Mouse (Mus musculus): ENCODE data around the gene Alg11. TPM values are rescaled to one million over a fixed set of nuclear protein-coding genes. Genes with fewer than 3 reads are reported as not detected.

Gene Alg11
- total and polyA plus RNA-seq, 2 experiments from 2014 or later, result 36.1 to 36.2 TPM

GRCm38 (mm10) chr8:22030990-22031389, 29.5 kb upstream of the Alg11 start:
- no peak for ATAC-seq
- H3K27me3 ChIP-seq (ENCODE audit: insufficient read depth, low read length), result no peaks in the 10 kb centered on the region
- H3K4me2 ChIP-seq (ENCODE audit: low read depth, low read length), result no peak overlapping the region
- no peaks in the 10 kb centered on the region for H3K4me1 ChIP-seq (ENCODE audit: insufficient read depth, low read length)
- H3K4me3 ChIP-seq (ENCODE audit: low read length), result no peak overlapping the region
- H3K36me3 ChIP-seq (ENCODE audit: insufficient read depth, low read length), result no peaks in the 10 kb centered on the region
- H3K27ac ChIP-seq, result no peak overlapping the region
- TF ChIP-seq CTCF (IDR thresholded peaks at IDR 0.05; ENCODE audit: low read depth), result no peak
- H3K9ac ChIP-seq (replicated peaks; ENCODE audit: low read length), result no peak overlapping the region
- 89% methylated on average over 3 of the region's 3 CpGs for whole genome bisulfite sequencing
- H3K9me3 ChIP-seq (ENCODE audit: low read length), result no peaks in the 10 kb centered on the region
- DNase-seq (ENCODE audit: low spot score), result no peak

- H3K9ac ChIP-seq (replicated peaks; ENCODE audit: low read length), result no peak overlapping the region
- 82% methylated on average over 9 of the region's 9 CpGs for WGBS
- no peaks in the 10 kb centered on the region for H3K9me3 ChIP-seq (ENCODE audit: low read length)
- no peaks in the 10 kb centered on the region; the same call in 1 of the 2 replicates for H3K4me1 ChIP-seq (ENCODE audit: insufficient read depth, low read length)
- no peaks in the 10 kb centered on the region for H3K36me3 ChIP-seq (ENCODE audit: insufficient read depth, low read length)
- no peak overlapping the region for H3K4me2 ChIP-seq (ENCODE audit: low read depth, low read length)
- no peaks in the 10 kb centered on the region for H3K27me3 ChIP-seq (ENCODE audit: insufficient read depth, low read length)
- no peak overlapping the region for H3K4me3 ChIP-seq (ENCODE audit: low read length)
- ATAC-seq (no peak), DNase-seq (ENCODE audit: low spot score) (no peak)
- H3K27ac ChIP-seq, result no peak overlapping the region
- no peak for TF ChIP-seq CTCF (IDR thresholded peaks at IDR 0.05; ENCODE audit: low read depth)
Observed at GRCm38 (mm10) chr8:22036137-22036536, 24.4 kb upstream of the Alg11 start.

GRCm38 (mm10) chr8:22037022-22037421, 23.5 kb upstream of the Alg11 start:
- ATAC-seq (no peak), DNase-seq (ENCODE audit: low spot score) (no peak)
- Histone ChIP-seq H3K9me3 (ENCODE audit: low read length) (no peaks in the 10 kb centered on the region), H3K27ac (no peak overlapping the region), H3K4me2 (ENCODE audit: low read depth, low read length) (no peak overlapping the region), H3K4me3 (ENCODE audit: low read length) (no peak overlapping the region), H3K27me3 (ENCODE audit: insufficient read depth, low read length) (no peaks in the 10 kb centered on the region), H3K9ac (replicated peaks; ENCODE audit: low read length) (no peak overlapping the region), H3K4me1 (ENCODE audit: insufficient read depth, low read length) (no peaks in the 10 kb centered on the region; the same call in 1 of the 2 replicates), H3K36me3 (ENCODE audit: insufficient read depth, low read length) (no peaks in the 10 kb centered on the region)
- TF ChIP-seq CTCF (IDR thresholded peaks at IDR 0.05; ENCODE audit: low read depth), result no peak
- WGBS, result 66% methylated on average over 7 of the region's 7 CpGs

DNA sequence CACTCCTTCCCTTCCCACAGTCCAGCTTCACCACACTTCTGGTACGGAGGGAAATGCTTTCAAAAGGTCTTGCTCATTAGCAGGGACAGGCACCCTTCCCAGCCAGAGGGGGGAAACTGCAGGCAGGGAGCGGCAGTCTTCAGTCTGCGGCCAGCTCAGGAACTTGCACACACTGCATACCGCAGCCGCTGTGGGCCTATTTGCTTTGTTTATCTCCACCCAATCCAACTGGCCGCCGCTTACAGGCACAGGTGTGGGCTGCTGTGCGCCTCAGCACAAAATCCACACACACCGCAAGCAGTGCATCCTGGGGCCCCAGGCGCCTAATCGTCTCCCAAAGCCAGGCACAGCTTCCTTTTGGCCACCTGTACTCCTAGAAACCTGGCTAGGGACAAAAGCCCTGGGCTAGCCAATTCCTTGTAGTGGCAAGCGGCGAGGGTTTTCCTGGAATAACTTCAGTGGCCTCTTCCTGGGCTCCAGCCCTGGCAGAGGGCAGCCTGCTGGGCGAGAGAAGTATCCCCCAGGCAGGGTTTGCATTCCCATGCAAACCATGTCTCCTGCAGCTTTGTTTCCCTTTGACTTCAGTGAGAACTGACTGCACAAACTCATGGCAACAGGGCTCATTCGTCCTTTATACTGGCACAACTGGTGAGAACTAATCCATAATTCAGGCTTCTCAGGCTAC, 20.9 kb upstream of the Alg11 start:
- H3K4me1 ChIP-seq (ENCODE audit: insufficient read depth, low read length), result no peaks in the 10 kb centered on the region; the same call in 1 of the 2 replicates
- peak overlapping the region; percentile 72 for H3K27ac ChIP-seq
- no peaks in the 10 kb centered on the region for H3K9me3 ChIP-seq (ENCODE audit: low read length)
- DNase-seq (ENCODE audit: low spot score), result peak; percentile 56
- H3K27me3 ChIP-seq (ENCODE audit: insufficient read depth, low read length), result no peaks in the 10 kb centered on the region
- no peaks in the 10 kb centered on the region for H3K36me3 ChIP-seq (ENCODE audit: insufficient read depth, low read length)
- H3K4me2 ChIP-seq (ENCODE audit: low read depth, low read length), result peak overlapping the region; percentile 40
- 0 out of 2 replicates have a peak overlapping the region, but pooled peaks have one; percentile 9 for H3K9ac ChIP-seq (replicated peaks; ENCODE audit: low read length)
- ATAC-seq, result peak; percentile 80
- 14% methylated on average over 15 of the region's 15 CpGs for WGBS
- H3K4me3 ChIP-seq (ENCODE audit: low read length), result peak overlapping the region; percentile 13
- TF ChIP-seq CTCF (IDR thresholded peaks at IDR 0.05; ENCODE audit: low read depth), result no peak

DNA sequence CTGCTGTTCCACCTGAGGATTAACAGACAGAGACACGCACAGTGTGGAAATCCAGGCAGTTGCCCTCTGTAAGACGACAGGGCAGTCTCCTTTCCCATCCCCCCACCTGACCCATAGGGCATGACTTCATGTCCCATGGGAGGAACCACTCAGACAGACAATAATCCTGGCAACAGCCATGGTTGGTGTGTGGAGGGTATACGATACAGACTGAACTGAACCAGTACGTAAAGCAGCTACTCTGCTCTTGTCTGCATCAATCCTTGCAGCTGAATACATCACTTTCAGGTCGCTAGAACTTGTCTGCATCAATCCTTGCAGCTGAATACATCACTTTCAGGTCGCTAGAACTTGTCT, 20.4 kb upstream of the Alg11 start:
- Histone ChIP-seq H3K4me3 (ENCODE audit: low read length) (no peak overlapping the region), H3K27ac (peak overlapping the region; percentile 72; the same call in 1 of the 2 replicates), H3K9me3 (ENCODE audit: low read length) (no peaks in the 10 kb centered on the region), H3K36me3 (ENCODE audit: insufficient read depth, low read length) (no peaks in the 10 kb centered on the region), H3K4me1 (ENCODE audit: insufficient read depth, low read length) (no peaks in the 10 kb centered on the region; the same call in 1 of the 2 replicates), H3K4me2 (ENCODE audit: low read depth, low read length) (no peak overlapping the region), H3K9ac (replicated peaks; ENCODE audit: low read length) (no peak overlapping the region), H3K27me3 (ENCODE audit: insufficient read depth, low read length) (no peaks in the 10 kb centered on the region)
- no peak for TF ChIP-seq CTCF (IDR thresholded peaks at IDR 0.05; ENCODE audit: low read depth)
- ATAC-seq (peak; percentile 63), DNase-seq (ENCODE audit: low spot score) (peak; percentile 32)
- whole genome bisulfite sequencing, result 30% methylated on average over 6 of the region's 6 CpGs

DNA sequence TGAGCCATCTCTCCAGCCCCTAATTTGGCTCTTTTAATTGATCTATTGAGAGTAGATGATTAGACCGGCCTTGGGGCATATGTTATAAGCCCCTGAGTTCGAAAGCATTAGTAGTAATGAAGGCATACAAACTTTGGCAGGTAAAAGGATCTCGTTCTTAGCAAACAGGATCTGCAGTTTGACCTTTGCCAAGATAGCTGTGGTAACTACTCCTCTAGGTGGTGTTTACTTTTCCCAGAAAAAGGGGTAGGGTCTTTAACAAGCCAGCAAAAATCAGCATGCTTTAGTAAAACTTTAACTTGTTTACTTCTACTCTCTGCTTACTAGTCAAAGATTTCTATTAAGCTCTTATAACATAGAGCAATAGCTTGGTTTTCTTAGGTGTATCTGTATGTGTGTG, 18.0 kb upstream of the Alg11 start:
- WGBS, result 90% methylated on average over 3 of the region's 3 CpGs
- DNase-seq (ENCODE audit: low spot score) (no peak), ATAC-seq (no peak)
- no peaks in the 10 kb centered on the region for H3K9me3 ChIP-seq (ENCODE audit: low read length)
- H3K36me3 ChIP-seq (ENCODE audit: insufficient read depth, low read length), result no peaks in the 10 kb centered on the region
- no peaks in the 10 kb centered on the region; the same call in 1 of the 2 replicates for H3K4me1 ChIP-seq (ENCODE audit: insufficient read depth, low read length)
- no peaks in the 10 kb centered on the region for H3K27me3 ChIP-seq (ENCODE audit: insufficient read depth, low read length)
- no peak overlapping the region for H3K4me3 ChIP-seq (ENCODE audit: low read length)
- TF ChIP-seq CTCF (IDR thresholded peaks at IDR 0.05; ENCODE audit: low read depth), result no peak
- H3K4me2 ChIP-seq (ENCODE audit: low read depth, low read length), result no peak overlapping the region
- no peak overlapping the region for H3K9ac ChIP-seq (replicated peaks; ENCODE audit: low read length)
- no peak overlapping the region for H3K27ac ChIP-seq

DNA sequence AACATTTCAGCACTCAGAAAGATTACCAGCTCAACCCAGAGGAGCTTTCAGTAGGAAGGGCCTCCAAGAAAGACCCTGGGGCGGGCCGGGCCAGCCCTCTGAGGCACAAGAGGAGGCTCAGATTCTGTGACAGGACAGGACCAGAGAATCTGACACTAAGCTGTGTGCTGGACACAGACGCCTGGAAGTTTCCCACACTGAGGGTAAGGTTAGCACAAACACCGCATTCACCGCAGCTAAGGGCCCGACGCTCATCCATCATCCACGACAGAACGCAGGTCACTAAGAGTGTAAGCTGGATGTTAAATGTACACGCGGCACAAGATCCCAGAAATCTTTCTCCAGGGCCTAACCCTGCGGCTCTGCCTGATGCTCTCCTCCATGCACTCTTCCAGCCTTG, 16.8 kb upstream of the Alg11 start:
- no peak for DNase-seq (ENCODE audit: low spot score)
- Histone ChIP-seq H3K4me1 (ENCODE audit: insufficient read depth, low read length) (no peaks in the 10 kb centered on the region; the same call in 1 of the 2 replicates), H3K4me2 (ENCODE audit: low read depth, low read length) (no peak overlapping the region), H3K9me3 (ENCODE audit: low read length) (no peaks in the 10 kb centered on the region), H3K27ac (no peak overlapping the region), H3K9ac (replicated peaks; ENCODE audit: low read length) (no peak overlapping the region), H3K4me3 (ENCODE audit: low read length) (no peak overlapping the region), H3K36me3 (ENCODE audit: insufficient read depth, low read length) (no peaks in the 10 kb centered on the region), H3K27me3 (ENCODE audit: insufficient read depth, low read length) (no peaks in the 10 kb centered on the region)
- no peak for TF ChIP-seq CTCF (IDR thresholded peaks at IDR 0.05; ENCODE audit: low read depth)
- no peak for ATAC-seq
- 58% methylated on average over 12 of the region's 12 CpGs for WGBS

Data from hindbrain, postnatal 0 days (tissue).